Mouse (Mus musculus): ENCODE measurements at regions not wholly inside any gene's neighbourhood (a gene's known extent, or its start where the extent isn't known, plus 50 kb on each side); places are given as distances from the start of the nearest gene placed in this dataset.

- DNase-seq (ENCODE audit: low spot score in 2 of 2): peak; percentile 83 to 84
These were observed 227.1 kb downstream of the Mef2c start for GRCm38 (mm10) chr13:83730713-83731480.

DNA sequence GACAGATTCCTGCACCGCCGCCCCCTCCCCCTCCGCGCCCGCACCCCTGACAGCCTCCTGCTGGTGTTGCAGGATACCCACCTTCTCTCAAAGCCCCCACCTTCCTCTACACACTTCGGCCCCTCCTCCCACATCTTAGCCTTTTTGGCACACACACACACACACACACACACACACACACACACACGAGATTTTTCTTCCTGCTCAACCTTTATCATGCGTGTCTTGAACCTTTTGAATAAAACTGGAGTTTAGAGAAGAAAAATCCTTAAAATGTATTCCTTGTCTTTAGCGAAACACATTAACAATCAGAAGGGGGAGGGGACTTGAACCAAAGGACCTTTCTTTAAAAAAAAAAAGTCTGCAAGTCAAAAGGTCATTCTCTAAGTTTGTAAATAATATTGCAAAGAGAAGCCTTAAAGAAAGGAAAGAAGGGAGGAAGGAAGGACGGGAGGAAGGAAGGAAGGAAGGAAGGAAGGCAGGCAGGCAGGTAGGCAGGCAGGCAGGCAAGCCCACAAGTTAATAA lies 227.7 kb downstream of the Mef2c start:
- no peak for DNase-seq (ENCODE audit: low spot score in 2 of 2)

DNA sequence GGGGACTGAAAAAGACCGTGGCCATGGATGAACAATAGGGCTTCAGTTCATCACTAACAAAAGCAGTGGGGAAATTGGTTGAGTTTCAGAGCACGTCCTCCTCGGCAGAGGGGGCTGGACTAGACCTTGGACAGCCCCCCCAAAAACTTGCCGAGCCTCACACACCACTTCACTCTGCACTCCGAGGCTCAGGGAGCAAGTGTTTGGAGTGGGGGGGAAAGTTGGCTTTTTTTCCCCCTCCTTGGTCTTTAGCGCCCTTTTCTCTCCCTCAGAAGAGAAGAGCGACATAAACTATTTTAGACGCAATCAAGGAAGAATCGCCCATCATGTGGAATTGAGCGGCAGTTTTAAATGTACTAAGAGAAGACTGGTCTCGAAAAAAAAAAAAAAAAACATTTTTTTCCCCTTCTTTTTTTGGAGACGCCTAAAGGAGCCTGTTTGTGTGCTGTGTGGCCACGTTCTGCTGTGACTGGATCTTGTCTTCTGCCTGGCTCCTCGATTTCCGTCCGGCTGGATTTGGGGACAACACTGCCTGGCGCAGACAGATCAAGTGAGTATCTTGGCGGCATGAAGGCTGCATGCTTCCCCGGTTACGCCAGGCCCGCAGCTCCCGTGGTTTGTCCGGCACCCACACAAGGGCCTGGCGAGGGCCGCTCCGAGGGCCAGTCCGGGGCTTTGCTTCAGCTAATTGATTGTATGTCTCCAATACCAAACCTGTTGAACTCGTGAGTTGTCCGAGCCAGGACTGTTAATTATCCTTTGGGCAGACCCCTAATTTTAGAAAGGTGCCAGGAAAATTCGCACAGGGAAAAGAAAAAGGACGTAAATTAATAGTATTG lies 228.7 kb downstream of the Mef2c start:
- peak; percentile 82 to 90 for DNase-seq (ENCODE audit: low spot score in 2 of 2)

- peak; percentile 59 to 69 for DNase-seq (ENCODE audit: low spot score in 2 of 2)
These were observed 229.6 kb downstream of the Mef2c start for GRCm38 (mm10) chr13:83733231-83733990.

GRCm38 (mm10) chr13:83733991-83734610 lies 230.3 kb downstream of the Mef2c start:
- DNase-seq (ENCODE audit: low spot score in 2 of 2): no peak

DNA sequence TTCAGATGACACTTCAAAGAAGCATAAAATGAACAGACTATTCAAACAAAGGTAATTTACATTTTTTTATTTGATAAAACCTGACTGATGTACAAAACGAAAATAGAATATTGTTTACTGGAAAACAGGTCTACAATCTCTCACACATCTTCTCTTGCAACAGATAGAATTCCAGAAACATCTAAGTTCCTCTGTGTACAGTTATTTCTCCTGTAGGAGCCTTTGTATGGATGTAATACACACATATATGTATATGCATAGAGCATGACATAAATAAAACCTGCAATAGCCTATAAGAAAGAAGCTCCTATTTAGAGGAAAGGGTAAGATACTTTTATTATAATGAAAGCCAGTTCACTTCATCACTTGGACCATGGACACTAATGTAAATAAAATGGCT lies 230.8 kb downstream of the Mef2c start:
- no peak for DNase-seq (ENCODE audit: low spot score in 2 of 2)

GRCm38 (mm10) chr13:83735101-83735500 lies 231.3 kb downstream of the Mef2c start:
- no peak for DNase-seq (ENCODE audit: low spot score in 2 of 2)

GRCm38 (mm10) chr13:83735631-83736475 lies 232.0 kb downstream of the Mef2c start:
- peak; percentile 34 to 52 for DNase-seq (ENCODE audit: low spot score in 2 of 2)

- DNase-seq (ENCODE audit: low spot score in 2 of 2): peak in 1 of 2 experiments; percentile 43
These were observed 233.4 kb downstream of the Mef2c start for GRCm38 (mm10) chr13:83737031-83737825.

GRCm38 (mm10) chr13:83737826-83738527 lies 234.1 kb downstream of the Mef2c start:
- DNase-seq (ENCODE audit: low spot score in 2 of 2): peak; percentile 51 to 53

- peak; percentile 52 to 61 for DNase-seq (ENCODE audit: low spot score in 2 of 2)
These were observed 234.7 kb downstream of the Mef2c start for GRCm38 (mm10) chr13:83738528-83738981.

GRCm38 (mm10) chr13:83739131-83739530 lies 235.3 kb downstream of the Mef2c start:
- DNase-seq (ENCODE audit: low spot score in 2 of 2): no peak

DNA sequence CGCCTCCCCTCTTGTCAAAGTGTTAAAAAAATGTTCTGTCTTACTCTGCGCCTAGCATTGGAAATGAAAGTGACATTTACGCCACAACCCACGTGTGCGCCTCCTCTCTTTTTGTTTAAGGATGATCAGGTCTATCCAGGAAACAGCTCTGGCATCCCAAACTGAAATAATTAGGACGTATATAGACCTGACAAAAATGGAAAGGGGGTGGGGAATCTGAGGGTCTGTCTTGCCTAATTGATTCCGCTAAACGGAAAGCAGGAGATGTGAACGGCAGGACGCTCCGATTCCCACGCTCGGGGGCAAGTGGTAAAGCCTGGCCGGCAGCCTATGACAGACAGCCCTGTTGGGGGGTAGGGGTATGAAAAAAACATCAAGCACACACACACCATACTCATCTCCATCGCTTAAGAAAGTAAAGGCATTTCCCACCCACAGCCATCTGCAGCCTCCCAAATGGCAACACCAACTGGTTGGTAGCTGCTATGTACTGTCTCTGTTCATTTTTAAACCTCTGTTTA lies 235.8 kb downstream of the Mef2c start:
- peak; percentile 89 to 92 for DNase-seq (ENCODE audit: low spot score in 2 of 2)

- DNase-seq (ENCODE audit: low spot score in 2 of 2): no peak
These were observed 236.3 kb downstream of the Mef2c start for GRCm38 (mm10) chr13:83740101-83740500.

DNA sequence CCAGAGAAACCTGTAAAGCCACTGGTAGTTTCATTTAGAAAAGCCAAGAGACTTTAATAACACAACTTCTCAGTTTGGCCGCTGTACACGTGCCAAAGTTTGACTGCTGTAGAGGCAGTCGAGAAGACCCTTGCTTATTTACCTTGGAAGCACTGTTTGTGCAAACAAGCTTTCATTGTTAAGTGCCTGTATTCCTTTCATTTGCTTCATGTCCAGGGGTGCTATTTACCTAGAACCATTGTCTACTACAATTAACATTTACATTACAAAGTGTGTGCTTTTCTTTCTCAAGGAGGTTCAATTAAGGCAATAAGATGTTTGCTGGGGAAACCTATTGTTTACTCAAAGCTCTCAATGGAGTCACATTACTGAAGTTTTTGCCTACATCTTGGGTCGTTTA lies 236.9 kb downstream of the Mef2c start:
- peak in 1 of 2 experiments; percentile 49 for DNase-seq (ENCODE audit: low spot score in 2 of 2)

DNA sequence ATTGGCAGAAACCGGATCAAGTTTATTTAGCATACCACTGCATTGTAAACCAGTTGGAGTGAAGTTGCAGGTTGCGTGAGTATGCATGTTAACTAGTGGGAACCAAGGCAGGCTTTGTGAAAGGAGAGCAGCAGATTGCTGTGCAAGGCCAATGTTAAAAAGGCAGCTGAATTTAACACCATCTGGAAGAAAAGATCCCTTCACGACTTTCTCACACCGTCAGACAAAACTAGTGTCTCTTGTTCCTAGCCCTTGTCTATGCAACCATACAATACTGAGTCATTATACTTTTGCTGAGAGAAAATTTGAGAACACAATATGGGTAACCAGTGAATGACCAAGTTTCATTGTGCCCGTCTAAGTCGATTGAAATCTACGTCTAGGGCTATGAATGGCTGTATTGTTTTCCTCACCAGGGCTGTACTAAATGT lies 237.8 kb downstream of the Mef2c start:
- peak; percentile 49 to 73 for DNase-seq (ENCODE audit: low spot score in 2 of 2)

- DNase-seq (ENCODE audit: low spot score in 2 of 2): no peak
These were observed 238.3 kb downstream of the Mef2c start for GRCm38 (mm10) chr13:83742102-83742501.

- no peak for DNase-seq (ENCODE audit: low spot score in 2 of 2)
These were observed 238.7 kb downstream of the Mef2c start for GRCm38 (mm10) chr13:83742546-83742945.

DNA sequence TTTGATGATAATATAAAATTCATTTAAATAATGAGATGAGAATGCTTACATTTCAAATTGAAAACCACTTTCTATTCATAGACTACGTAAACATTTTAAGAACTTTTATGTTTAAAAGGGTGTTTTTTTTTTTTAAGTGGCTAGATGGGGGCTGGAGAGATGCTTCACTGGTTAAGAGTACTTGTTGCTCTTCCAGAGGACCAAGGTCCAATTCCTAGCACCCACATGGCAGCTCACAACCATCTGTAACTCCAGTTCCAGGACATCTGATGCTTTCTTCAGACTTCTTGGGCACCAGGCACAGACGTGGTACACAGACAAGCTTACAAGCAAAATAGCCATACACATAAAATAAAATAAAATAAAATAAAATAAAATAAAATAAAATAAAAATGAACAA lies 239.5 kb downstream of the Mef2c start:
- DNase-seq (ENCODE audit: low spot score in 2 of 2): no peak

Measured in right cerebral cortex, postnatal 10 days (tissue).